ENCODE assay signal across 9 mouse cellular contexts in genomic region chr15:100683041-100683440, GRCm38 (mm10). TPM values are rescaled to one million over a fixed set of nuclear protein-coding genes. Genes with fewer than 3 reads are reported as not detected.
DNase-seq lines count a peak whose midpoint lies in the region; ATAC-seq and TF ChIP-seq lines count a peak whose summit lies in the region.
"Had no signal": no experiment of that assay in that cellular context is flagged by ENCODE, and none has a peak within 500 bp of the region (broad histone marks: within the 10 kb centered on the region; RNA-seq: fewer than 3 reads in every experiment).

No protein-coding gene starts in this region.

- H3K27ac ChIP-seq in hindbrain, embryonic 14.5 days: no peak overlapping the region
- H3K27ac ChIP-seq in hindbrain, embryonic 16.5 days (ENCODE audit: low read depth, low read length): no peak overlapping the region
- H3K27ac ChIP-seq in embryonic fibroblast, embryonic 13.5 days (ENCODE audit: insufficient read depth, low read length): no peak overlapping the region

- intact Hi-C loops in heart, postnatal 36 days (cut with DNase I): loop anchor here (2.0 kb wide), 1 partner anchor 70 kb away; no protein-coding TSS in a partner anchor

- H3K9me3 ChIP-seq in hindbrain, embryonic 14.5 days (ENCODE audit: control insufficient read depth, low read length): no peaks in the 10 kb centered on the region
- no peaks in the 10 kb centered on the region for H3K9me3 ChIP-seq in hindbrain, embryonic 16.5 days (ENCODE audit: control insufficient read depth, low read length)

- H3K4me1 ChIP-seq in hindbrain, embryonic 14.5 days (replicated peaks; ENCODE audit: control insufficient read depth, insufficient read depth, low read length): no peaks in the 10 kb centered on the region
- no peaks in the 10 kb centered on the region for H3K4me1 ChIP-seq in hindbrain, embryonic 16.5 days (ENCODE audit: control insufficient read depth, insufficient read depth, low read depth, low read length)
- H3K4me1 ChIP-seq in embryonic fibroblast, embryonic 13.5 days (ENCODE audit: control insufficient read depth, insufficient read depth, low read length): peaks cover 8% of the 10 kb centered on the region; the same call in 1 of the 2 replicates

- H3K36me3 ChIP-seq in hindbrain, embryonic 14.5 days (replicated peaks; ENCODE audit: control insufficient read depth, insufficient read depth): no peaks in the 10 kb centered on the region
- H3K36me3 ChIP-seq in hindbrain, embryonic 16.5 days (ENCODE audit: control insufficient read depth, insufficient read depth, low read length): no peaks in the 10 kb centered on the region

- TF ChIP-seq CTCF in embryonic fibroblast, embryonic 13.5 days (IDR thresholded peaks at IDR 0.05; ENCODE audit: borderline replicate concordance, insufficient read depth, low read length): peak; percentile 83; the same call in 1 of the 2 replicates

- TF ChIP-seq POLR2A in embryonic fibroblast, embryonic 13.5 days (IDR thresholded peaks at IDR 0.05; ENCODE audit: low read depth, low read length): no peak

- H3K27me3 ChIP-seq in hindbrain, embryonic 14.5 days (ENCODE audit: control insufficient read depth, insufficient read depth, low read length): no peaks in the 10 kb centered on the region
- H3K27me3 ChIP-seq in hindbrain, embryonic 16.5 days (replicated peaks; ENCODE audit: control insufficient read depth, insufficient read depth, low read length): no peaks in the 10 kb centered on the region

- 43% methylated on average over 2 of the region's 2 CpGs for WGBS in hindbrain, embryonic 14.5 days
- 43% methylated on average over 2 of the region's 2 CpGs for WGBS in hindbrain, embryonic 16.5 days

- no peak overlapping the region for H3K4me3 ChIP-seq in hindbrain, embryonic 14.5 days (replicated peaks; ENCODE audit: low read length)
- no peak overlapping the region for H3K4me3 ChIP-seq in hindbrain, embryonic 16.5 days (ENCODE audit: low read length)
- H3K4me3 ChIP-seq in embryonic fibroblast, embryonic 13.5 days (ENCODE audit: insufficient read depth, low read length): no peak overlapping the region
- H3K4me3 ChIP-seq: erythroblast, embryonic 14.5 days had no signal

- H3K9ac ChIP-seq in hindbrain, embryonic 14.5 days: no peak overlapping the region
- H3K9ac ChIP-seq in hindbrain, embryonic 16.5 days (ENCODE audit: low read depth, low read length): no peak overlapping the region

- no peak overlapping the region for H3K4me2 ChIP-seq in hindbrain, embryonic 14.5 days (replicated peaks)
- H3K4me2 ChIP-seq in hindbrain, embryonic 16.5 days (ENCODE audit: low read length): no peak overlapping the region

- no peak for ATAC-seq in hindbrain, embryonic 14.5 days (ENCODE audit: low FRiP score)
- no peak for ATAC-seq in hindbrain, embryonic 16.5 days

- DNase-seq in hindbrain, embryonic 14.5 days (ENCODE audit: low spot score): peak; percentile 85
- peak; percentile 78 to 84 for DNase-seq in adrenal gland, postnatal 36 days
- DNase-seq in heart, postnatal 36 days: peak; percentile 79 to 84
- DNase-seq in left cerebral cortex, adult 8-10 months (ENCODE audit: low spot score in 2 of 2): peak; percentile 54 to 62
- peak; percentile 88 for DNase-seq in mesoderm, embryonic 11.5 days (ENCODE audit: low read depth, low spot score)
- peak; percentile 59 to 80 for DNase-seq in spleen, postnatal 14 days (ENCODE audit: low spot score in 2 of 2)

RNA-seq across cellular contexts. Expression of gene Cela1, which starts 4.7 kb away (rescaled TPM):
- 1.0 and 1.4 TPM in 2 replicates for polyA plus RNA-seq in hindbrain, embryonic 14.5 days (2014; fragmentation: Nextera tagmentation; extraction: Ambion mirVana)
- polyA plus RNA-seq in hindbrain, embryonic 16.5 days (2015; fragmentation: Nextera tagmentation; extraction: Ambion mirVana): 1.4 and 2.0 TPM in 2 replicates
- total RNA-seq in adrenal gland, postnatal 36 days (2021): 10 to 100 TPM; 60.2 to 64.9 TPM
- polyA plus RNA-seq in embryonic fibroblast, embryonic 13.5 days (2011; ENCODE audit: insufficient read length, low read depth, missing spikeins): 2.4 and 3.4 TPM in 2 replicates
- under 1 TPM in 1 of 2 experiments, not detected in 1; 0.98 TPM for total RNA-seq in heart, postnatal 36 days (2021)
- 1 to 10 TPM; 1.7 to 5.8 (median 4.5) TPM for total RNA-seq in left cerebral cortex, adult 8-10 months (2022)

RNA-seq across cellular contexts. Expression of gene Bin2, which starts 13.7 kb away (rescaled TPM):
- 1.1 and 2.2 TPM in 2 replicates for polyA plus RNA-seq in hindbrain, embryonic 14.5 days (2014; fragmentation: Nextera tagmentation; extraction: Ambion mirVana)
- polyA plus RNA-seq in hindbrain, embryonic 16.5 days (2015; fragmentation: Nextera tagmentation; extraction: Ambion mirVana): 1.6 and 1.9 TPM in 2 replicates
- total RNA-seq in adrenal gland, postnatal 36 days (2021): 1 to 10 TPM; 1.8 to 3.2 TPM
- polyA plus RNA-seq in embryonic fibroblast, embryonic 13.5 days (2011; ENCODE audit: insufficient read length, low read depth, missing spikeins): 1.2 TPM in 1 of 2 replicates, not detected in the other
- 1 to 10 TPM; 1.6 TPM for total RNA-seq in heart, postnatal 36 days (2021)
- 10 to 100 TPM in 1 of 4 experiments, 1 to 10 TPM in 3; 6.8 to 10.0 (median 7.6) TPM for total RNA-seq in left cerebral cortex, adult 8-10 months (2022)

RNA-seq across cellular contexts. Expression of gene Galnt6, which starts 46.1 kb away (rescaled TPM):
- polyA plus RNA-seq in hindbrain, embryonic 14.5 days (2014; fragmentation: Nextera tagmentation; extraction: Ambion mirVana): 0.16 TPM in 2 replicates
- polyA plus RNA-seq in hindbrain, embryonic 16.5 days (2015; fragmentation: Nextera tagmentation; extraction: Ambion mirVana): 0.17 and 0.30 TPM in 2 replicates
- total RNA-seq in adrenal gland, postnatal 36 days (2021): 1 to 10 TPM; 4.1 to 5.9 TPM
- polyA plus RNA-seq in embryonic fibroblast, embryonic 13.5 days (2011; ENCODE audit: insufficient read length, low read depth, missing spikeins): not detected in 2 replicates
- total RNA-seq in heart, postnatal 36 days (2021): under 1 TPM; 0.72 to 0.98 TPM
- 10 to 100 TPM; 12.4 to 15.1 (median 14.4) TPM for total RNA-seq in left cerebral cortex, adult 8-10 months (2022)

RNA-seq across cellular contexts. Expression of gene Smagp, which starts 46.3 kb away (rescaled TPM):
- polyA plus RNA-seq in hindbrain, embryonic 14.5 days (2014; fragmentation: Nextera tagmentation; extraction: Ambion mirVana): 3.0 and 5.0 TPM in 2 replicates
- polyA plus RNA-seq in hindbrain, embryonic 16.5 days (2015; fragmentation: Nextera tagmentation; extraction: Ambion mirVana): 3.6 and 4.1 TPM in 2 replicates
- total RNA-seq in adrenal gland, postnatal 36 days (2021): 10 to 100 TPM; 37.5 to 49.6 TPM
- polyA plus RNA-seq in embryonic fibroblast, embryonic 13.5 days (2011; ENCODE audit: insufficient read length, low read depth, missing spikeins): not detected in 2 replicates
- total RNA-seq in heart, postnatal 36 days (2021): 10 to 100 TPM; 13.7 to 15.8 TPM
- 1 to 10 TPM; 1.9 to 3.1 (median 2.3) TPM for total RNA-seq in left cerebral cortex, adult 8-10 months (2022)

Comparison
In these comparisons a context has a peak if more than half of its experiments do, and no peak if none do; other contexts are left out.
1. RNA of gene Cela1, which starts 4.7 kb away (total RNA-seq): 60.2 to 64.9 TPM in adrenal gland, postnatal 36 days; 1.7 to 5.8 TPM in left cerebral cortex, adult 8-10 months and 0.98 TPM in heart, postnatal 36 days; every median in the first group is over 4 times any median in the second.
2. Peak in every context shown above with its lines, with median percentiles within 50 percentile points of each other: DNase-seq.